Mouse (Mus musculus) gastrocnemius, postnatal 4 days (tissue): ENCODE measurements around the gene Paqr8. TPM values are rescaled to one million over a fixed set of nuclear protein-coding genes. Genes with fewer than 3 reads are reported as not detected.

Experiments used
- DNase-seq, 2 experiments: peaks; one replicate each; pipeline ENCODE4 v3.0.0; 2021 to 2022; ENCODE audit warnings: low spot score in 2 of 2, mixed read lengths in 2 of 2
- long read RNA-seq, 2 experiments: library from polyadenylated mRNA; stranded (forward); transcript quantifications; one replicate each; pipeline ENCODE4 v2.0.0; 2021
- total RNA-seq, 2 experiments: library from RNA; stranded (reverse); gene quantifications; 2 replicates each; pipeline ENCODE4 v1.2.3; 2021

Paqr8 gene
- 1 to 10 TPM; 2.5 to 3.0 TPM for total RNA-seq
- long read RNA-seq, experiment 1, partial matches to known transcripts = 0 of 4 reads
- long read RNA-seq, experiment 1, other reads (novel, unspliced or antisense) = 4 of 4 reads
- long read RNA-seq, experiment 2, full-length matches to known transcripts = 1 of 3 reads
- long read RNA-seq, experiment 2, partial matches to known transcripts = 0 of 3 reads
- long read RNA-seq, experiment 2, other reads (novel, unspliced or antisense) = 2 of 3 reads

DNA sequence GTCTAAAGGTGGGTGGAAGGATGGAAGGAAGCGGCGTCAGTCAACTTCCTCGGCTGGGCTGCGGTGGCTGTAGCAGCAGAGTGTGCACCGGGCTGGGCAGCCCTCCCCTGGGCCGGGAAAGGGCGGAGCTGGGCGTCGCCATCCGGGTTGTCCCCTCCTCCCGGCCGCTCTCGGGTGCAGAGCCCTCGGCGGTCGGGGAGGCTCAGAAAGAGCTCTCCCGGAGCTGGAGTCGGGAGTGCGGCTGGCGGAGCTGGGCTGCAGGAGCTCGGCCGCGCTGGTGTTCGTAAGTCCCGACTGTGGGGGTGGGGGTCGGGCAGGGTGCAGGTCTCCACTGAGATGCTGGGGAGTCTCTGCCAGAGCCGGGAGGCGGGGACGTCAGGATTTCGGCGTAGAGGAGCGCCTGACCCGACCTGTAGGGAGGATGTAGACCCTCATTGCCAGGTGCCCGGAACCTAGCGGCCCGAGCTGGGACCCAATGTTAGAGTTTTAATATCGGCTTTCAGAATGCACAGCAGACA is at the start of gene Paqr8:
Paqr8 (plus strand) TSS at position 203 of the 518 bp plus-strand sequence.
- peak; percentile 76 to 82 for DNase-seq

DNA sequence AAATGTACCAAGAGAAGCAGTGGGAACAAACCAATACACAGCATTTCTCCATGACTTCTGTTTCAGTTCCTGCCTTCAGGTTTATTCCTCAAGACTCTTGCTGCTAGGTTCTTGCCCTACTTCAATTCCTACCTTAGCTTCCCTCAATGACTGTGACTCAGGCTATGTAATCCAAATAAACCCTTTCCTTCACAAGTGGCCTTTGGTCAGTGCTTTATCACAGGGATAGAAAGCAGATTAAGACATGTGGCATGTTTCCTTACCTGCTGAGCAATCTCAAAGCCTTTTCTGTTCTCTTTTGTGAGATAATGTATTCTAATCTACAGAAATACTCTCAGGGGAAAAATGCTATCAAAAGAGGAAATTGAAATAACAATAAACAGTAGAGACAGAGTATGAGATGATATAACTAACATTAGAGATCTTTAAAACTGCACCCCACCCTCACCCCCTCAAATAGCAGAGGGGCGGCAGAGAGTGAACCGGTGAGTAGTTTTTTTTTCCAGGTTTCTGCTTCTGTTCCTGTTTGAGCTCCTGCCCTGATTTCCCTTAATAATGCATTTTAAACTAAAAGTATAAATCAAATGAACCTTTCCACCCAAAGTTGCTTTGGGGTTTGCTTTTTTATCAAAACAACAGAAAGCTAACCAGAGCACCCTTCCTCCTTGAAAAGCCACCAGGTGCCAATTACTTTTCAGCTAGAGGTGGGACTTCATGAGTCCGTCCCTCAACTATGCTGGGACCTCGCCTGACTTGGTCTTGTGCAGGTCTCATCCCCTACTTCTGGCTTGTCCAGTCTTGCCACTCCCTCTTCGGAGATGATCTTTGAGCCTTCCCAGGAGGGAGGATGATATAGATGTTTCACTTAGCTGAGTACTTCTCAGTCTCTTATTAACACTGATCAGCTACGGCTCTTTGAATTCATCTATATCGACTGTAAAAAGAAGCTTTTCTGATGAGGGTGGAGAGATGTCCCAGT is 33.2 kb upstream of the Paqr8 start:
- DNase-seq = no peak

DNA sequence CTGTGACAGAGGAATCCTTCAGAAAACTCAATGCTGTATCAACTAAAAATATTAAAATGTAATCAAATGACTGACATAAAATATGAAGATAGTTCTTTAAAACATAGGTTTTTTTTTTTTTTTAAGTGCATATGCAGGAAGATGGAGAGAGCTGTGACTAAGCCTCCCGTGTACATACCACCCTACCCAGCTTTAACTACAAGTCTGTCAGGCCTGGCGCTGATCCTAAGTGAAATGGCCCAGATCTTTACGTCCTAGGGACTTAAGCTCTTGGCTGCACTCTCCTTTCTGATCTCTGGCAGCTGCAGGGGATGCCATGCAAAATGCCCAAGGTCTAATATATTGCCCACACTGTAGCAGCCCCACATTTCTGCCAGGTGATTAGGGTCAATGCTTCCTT is 29.6 kb upstream of the Paqr8 start:
- DNase-seq = no peak

DNA sequence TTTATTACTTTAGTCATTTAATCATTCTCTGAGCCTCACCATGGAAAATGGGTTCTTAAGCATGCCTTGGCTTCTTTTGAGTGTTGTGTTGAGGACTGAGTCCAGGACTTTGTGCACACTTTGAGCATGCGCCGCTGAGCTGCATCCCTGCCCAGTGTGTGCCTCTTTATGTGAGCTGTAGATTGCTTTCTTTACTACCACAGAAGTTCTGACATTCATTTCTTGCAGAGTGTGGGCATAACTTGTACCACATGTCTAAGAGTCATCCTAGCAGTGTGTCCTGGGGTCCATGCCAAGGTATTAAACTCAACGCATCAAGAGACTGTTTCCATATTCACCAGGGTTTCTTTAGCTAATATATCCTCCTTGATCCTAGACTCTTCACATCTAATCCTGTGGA is 28.5 kb upstream of the Paqr8 start:
- DNase-seq = no peak

DNA sequence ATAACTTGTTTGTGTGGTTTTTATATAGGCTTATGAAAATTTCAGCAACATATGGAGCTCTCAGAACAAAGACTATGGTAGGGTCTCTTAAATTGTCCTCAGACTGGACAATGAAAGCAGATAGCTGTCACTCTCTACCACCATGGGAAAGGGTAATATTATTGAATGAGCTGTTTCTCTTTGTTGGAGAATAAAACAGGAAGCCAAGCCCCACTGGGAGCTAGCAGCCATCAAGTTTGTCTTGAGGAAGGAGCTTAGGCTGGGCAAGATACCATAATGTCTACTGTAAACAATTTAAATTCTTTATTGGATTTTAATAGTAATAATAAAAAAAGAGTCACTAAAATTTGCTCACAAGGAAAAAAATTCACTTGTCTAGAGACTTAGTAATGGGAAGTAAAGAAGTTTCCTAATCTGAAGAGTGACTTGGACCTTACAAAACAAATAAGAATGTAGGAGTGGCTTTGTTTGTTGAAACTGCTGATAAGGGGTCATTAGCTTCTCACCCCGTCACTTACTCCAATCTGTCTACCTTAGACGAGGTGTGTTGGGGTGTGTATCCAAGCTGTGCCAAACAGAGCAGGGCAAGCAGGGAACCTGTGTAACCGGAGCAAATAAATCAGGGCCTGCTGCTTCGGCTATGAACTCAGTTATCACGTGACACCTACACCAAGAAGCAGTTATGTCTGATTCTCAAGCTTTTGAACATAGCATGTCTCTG is 26.8 kb upstream of the Paqr8 start:
- DNase-seq = no peak

DNA sequence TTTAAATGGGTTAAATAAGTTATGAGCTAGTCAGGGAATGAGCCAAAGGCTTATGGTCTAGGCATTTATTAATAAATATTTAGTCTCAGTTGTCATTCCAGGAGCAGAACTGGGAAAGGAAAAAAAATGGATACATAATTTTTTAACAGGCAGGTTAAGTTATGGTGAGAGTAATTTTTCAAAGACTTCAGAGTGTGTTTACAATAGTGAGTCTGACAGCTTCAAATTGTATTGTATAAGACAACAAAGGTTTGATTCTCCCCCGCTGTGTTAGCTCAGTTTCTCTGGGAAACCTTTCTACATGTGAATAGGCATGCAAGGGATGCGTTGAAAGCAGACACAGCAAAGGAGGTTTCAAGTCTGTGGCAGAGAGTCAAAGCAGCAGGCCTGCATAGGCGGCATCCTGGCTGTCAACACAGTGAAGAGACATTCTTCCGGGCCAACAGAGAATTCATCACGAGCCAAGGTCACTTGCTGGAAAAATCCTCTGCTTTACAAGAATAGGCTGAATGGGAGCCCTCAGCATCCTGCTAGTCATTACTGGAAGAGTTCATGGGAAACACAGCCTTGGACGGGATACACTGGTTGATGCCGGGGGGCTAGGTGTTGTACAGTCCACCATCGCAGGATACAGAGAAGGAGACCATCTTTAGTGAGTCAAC is 23.0 kb upstream of the Paqr8 start:
- DNase-seq = no peak

DNA sequence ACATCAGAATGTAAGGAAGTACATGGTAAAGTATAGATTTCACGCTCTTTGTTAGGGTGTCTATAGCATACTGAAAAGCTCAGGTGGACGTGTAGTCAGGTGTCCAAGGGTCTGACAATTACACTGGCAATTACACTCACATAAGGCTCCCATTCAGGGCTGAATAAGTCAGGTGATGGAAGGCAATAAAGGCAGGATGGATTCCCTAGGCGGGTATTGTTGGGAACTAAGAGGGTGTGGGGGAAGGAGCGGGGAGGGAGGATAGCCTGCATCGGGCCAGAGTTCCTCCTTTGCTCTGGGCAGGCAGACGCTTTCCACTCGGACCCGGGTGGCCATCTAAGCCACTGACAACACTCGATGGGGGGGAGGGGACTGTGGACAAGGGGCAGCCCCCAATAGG is 22.4 kb upstream of the Paqr8 start:
- no peak for DNase-seq

DNA sequence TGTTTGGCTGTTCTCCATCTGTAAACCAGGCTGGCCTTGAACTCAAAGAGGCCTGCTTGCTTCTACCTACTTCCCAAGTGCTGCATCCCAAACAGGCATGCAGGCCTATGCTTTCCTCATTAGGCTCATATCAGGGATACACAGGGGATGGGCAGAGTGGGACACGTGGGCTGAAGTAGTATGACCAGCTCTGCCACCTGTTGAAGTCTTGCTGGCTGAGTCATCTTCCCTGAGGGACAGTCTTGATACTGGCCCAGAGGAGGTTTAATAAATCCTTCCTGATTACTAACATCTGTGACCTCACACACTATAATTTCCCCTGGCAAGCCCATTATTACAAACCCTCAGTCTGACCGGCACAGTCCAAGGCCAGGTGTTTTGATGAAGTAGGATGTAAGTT is 19.5 kb upstream of the Paqr8 start:
- DNase-seq = no peak

DNA sequence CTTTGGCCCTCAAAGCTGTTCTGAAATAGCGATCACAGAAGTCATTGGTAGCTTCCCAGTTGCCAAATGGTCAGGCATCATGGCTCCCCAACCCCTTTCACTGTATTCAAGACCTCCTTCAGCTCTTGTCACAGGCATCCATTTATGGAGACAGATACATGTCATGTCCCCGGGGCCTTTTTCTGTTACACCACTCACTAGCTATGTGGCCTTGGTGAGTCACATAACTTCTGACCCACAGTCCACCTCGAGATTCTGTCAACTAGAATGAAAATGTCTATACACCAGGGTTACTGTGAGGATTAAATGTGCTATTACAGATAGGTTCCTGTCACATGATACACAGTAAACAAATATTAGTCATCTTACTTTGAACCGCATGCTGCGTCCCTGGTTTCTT is 17.9 kb upstream of the Paqr8 start:
- no peak for DNase-seq

DNA sequence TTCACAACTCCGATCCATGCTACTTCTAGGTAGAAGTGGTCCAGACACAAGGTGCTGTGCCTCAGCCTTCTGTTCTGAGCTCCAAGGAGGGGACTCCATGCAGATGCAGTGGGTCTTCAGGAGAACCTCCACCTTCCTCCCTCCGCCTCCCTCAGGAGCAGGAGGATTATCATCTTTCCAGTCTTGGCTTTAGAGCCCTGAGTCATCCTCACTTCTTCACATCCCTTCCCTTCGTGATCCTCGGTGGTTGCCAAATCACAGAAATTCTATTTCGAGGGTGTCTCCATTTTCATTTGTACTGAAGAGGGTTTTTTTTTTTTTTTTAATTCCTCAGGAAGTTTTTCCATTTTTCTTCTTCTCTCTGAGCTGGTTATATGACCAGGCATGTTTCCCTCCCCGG is 16.3 kb upstream of the Paqr8 start:
- DNase-seq = no peak

DNA sequence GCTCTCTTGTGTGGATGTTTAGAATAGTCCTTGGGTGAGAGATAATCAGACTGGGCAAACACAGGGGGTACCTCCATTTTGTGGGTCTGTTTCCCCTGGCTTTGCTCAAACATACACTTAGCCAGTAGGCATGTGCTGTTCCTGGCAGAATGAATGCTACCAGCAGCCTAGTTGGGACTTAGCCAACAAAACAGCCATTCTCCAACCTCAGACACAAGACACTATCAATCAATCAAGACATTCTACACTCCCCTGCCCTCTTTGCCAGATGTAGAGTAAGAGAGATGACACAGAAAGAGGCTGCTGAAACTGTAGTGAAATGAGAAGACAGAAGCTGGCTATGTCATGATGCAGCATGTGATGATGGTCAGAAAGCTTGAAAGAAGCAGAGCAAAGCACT is 13.1 kb upstream of the Paqr8 start:
- no peak for DNase-seq

DNA sequence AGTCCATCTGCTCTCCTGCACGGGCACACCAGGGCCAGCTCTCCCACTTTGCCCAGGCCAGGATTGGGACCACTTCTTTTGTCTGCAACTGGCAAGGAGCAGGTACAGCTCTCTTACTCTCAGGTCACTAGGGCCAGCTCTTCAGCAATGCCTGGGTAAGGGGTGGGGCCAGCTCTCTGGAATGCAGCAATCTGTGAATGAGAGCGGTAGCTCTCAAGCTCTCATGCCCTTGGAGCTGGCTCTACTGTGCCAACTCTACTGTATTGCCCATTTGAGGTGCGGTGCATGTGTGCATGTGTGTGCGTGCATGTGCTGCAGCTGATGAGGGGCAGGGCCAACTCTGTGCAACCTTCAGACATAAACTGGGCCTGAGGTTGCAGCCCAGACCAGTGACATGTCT is 11.0 kb upstream of the Paqr8 start:
- no peak for DNase-seq

DNA sequence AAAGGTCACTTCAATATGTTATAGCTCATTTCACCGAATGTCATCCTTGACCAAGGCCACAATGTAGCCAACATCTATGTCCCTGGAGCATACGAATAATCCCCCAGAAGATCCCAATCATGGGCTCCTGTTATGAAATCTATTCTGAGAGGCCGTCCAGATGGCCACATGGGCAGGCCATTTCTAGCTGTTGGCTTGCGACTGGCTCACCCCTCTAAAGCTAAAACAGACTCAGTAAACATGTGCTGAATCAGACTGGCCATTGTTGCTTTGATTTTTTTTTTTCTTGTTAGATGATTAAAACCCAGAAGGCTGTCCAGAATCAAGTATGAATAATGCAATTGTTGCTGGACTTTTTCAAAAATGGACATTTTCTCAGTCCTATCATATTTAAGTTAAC is 7.3 kb upstream of the Paqr8 start:
- DNase-seq = no peak

DNA sequence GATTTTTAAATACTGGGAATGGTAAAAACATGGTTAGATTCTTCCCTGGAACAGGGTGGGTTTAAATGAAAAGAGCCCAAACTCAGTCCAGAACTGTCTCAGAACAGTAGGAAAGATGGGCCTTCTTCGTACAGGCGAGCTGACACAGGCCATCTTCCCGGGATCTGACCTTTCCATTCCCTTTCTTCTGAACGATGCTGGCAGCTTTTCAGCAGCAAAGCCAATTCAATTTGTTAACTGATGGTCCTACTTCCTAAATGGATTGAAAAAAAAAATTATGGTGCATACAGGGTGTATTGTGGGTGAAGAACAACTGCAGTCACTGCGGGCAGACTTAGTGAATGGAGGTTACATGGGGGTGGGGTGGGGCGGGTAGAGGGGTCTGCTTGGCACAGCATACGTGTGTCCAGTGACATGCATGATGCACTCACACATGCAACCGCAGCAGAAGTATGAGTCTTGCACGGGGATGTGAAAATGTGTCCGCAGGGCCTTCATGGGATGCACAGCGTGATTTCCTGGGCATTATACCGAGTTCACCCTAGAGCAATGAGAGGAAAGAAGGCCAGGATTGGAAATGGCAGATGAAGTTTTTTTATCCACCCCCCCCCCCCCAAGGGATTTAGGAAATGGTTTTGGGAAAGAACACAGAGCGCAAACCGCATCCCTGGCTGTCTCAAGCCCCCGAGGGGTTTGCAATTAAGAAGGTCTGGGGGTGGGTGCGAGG is 566 bp upstream of the Paqr8 start:
- no peak for DNase-seq

DNA sequence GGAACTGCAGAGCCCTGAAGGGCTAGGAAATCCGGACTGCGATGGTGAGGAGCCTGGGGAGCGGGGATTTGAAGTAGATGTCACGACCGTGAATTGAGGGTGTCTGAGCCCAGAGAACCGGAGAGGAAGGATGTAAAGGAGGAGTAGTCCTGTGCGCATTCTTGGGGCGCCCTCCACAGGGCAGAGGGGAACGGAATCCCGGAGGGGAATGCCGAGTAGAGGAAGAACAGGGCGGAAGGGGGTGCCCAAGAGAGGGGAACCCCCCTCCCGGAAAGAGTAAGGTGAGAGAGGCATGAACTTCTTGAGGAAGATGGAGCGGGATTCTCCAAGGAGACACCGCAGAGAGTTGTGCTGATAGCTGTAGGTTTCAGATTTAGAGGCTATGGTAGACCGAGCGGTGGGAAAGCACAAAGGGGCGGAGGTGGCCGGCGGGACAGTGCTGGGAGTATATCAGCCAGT is 564 bp downstream of the Paqr8 start:
- peak in 1 of 2 experiments; percentile 24 for DNase-seq

DNA sequence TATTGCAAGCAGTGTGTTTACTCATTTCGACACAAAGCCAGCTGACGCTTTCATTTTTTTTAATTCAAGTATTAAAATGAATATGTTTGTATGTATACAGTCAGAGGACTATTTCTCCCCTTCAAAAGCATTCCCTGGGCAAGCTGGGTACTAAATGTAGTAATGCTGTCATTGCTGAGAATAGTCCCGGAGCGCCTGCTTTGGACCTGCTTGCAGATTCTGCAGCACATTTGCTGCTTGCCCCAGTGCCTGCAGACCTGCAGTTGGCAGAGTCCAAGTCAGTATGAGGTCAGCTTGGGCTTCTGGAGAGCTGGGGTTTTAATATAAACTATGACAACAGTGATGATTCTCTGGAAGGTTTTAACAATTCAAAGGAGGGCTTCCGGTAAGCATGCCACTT is 2.7 kb downstream of the Paqr8 start:
- no peak for DNase-seq

DNA sequence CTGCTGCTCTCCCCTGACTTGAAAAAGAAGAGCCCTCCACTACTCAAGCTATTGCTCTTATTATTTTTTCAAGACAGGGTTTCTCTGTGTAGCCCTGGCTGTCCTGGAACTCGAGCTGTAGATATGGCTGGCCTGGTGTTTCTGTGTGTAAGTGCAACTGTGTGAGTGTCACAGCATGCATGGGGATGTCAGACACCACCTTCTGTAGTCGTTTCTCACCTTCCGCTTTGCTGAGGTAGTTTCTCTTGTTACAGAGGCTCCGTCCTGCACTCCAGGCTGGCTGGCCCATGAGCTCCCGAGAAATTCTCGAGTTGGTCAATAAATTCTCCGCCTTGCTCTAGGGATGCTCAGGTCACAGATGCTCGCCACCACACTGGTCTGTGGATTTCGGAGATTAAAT is 8.0 kb downstream of the Paqr8 start:
- no peak for DNase-seq

DNA sequence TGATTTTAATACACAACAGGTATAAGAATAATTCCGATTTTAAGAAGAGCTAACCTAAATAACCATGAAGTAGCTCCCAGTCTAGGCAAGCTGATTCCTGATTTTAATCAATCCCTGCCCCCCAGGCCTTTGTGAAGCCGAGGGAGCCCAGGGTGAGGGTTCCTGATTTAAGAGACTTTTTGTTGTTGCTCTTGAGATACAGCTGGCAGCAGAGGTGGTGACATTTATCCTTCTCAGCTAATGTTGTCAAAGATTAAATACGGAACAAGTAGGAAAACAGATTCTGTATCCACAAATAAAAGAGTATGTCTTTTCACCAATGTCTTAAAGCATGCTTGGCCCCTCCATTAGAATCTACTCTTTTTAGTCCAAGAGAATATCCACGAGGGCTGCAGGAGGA is 9.9 kb downstream of the Paqr8 start:
- DNase-seq = no peak

DNA sequence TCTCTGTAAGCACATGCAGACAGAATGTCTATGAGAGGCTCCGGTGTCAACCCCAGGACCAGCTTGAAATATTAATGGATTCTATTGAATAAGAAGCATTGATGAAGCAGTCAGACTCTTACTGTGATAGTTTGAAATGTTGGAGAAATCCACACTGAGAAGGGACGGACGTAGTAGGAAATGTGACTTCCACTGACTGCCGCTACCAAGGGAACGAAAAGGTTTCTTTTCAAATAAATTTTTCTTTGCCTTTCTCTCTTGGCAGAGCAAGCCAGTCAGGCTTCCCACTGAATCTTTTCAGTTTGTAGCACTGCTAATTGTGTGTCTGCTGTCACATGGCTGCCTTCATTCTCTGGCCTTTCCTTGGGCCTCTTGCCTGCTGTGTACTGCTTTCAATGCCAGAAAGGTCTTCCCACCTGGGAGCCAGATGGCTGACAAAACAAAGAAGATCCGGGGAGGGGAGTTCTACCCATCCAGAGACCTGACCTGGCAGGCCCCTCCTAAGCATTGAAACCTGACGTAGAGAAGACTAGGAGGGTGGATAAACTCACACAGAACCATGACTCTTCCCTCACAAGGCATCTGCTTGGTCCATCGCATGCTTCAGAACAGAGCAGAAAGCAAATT is 15.2 kb downstream of the Paqr8 start:
- no peak for DNase-seq

DNA sequence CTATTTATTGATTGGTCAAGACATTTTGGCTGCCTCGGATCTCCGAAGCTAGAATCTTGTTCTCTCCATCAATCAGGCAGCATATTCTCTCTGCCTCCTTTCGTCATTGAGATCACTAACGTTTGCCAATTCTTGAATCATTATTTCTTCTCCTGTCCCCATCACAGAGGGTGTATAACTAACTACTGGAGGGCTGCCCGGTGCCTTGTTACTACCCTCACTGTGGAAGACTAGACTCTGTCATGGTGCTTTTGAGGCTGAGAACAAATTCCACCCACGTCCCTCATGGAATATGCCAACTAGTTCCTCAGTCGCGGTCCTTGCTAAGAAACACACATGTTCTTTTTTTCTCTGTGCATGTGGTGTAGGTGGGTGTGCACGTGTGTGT is 15.7 kb downstream of the Paqr8 start:
- no peak for DNase-seq
